Mouse (Mus musculus): Measurements from ENCODE around the gene Mgmt.

Gene Mgmt

GRCm38 (mm10) chr7:137102606-137103195 is 208.3 kb downstream of the Mgmt start:
- in situ Hi-C loops (cut with MboI, MseI) = no loop called here

DNA sequence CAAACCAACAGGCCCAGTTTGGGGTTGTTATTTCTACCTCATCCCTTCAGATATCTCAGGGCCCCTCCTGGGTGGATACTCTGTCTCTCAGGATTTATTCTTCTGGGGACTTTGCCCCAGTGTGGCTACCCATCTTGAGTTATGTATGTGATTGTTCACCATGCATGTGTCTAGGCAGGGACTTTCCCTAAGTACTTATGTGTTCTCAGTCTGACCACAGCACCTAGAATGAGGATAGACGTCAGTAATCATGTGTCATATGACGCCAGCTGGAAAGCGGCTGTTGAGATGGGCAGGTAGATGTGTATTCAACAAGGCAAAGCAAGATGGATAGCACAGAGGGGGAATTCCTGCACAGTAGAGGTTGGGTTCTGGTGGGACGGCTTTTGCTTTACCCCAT is 217.7 kb downstream of the Mgmt start:
- in situ Hi-C loops (cut with MboI, MseI) = no loop called here

DNA sequence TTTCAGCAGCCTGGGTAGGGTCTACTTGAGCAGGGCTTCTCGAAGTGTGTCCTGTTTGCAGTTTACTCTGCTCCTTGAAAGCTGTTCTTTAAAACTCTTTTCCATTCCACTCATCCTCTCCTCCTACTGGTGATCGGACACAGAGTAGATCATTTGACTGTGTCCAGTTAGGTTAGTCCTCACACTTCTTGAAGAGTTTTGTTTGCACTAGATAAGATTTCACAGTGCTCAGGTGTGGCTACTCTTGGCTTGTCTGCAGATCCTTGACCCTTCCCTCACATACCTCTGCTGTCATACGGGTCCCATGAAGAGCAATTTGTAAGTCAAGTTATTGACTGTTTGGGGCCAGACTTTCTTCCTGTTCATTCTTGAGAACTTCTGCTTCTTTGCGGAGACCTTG is 221.8 kb downstream of the Mgmt start:
- in situ Hi-C loops (cut with MboI, MseI) = no loop called here

DNA sequence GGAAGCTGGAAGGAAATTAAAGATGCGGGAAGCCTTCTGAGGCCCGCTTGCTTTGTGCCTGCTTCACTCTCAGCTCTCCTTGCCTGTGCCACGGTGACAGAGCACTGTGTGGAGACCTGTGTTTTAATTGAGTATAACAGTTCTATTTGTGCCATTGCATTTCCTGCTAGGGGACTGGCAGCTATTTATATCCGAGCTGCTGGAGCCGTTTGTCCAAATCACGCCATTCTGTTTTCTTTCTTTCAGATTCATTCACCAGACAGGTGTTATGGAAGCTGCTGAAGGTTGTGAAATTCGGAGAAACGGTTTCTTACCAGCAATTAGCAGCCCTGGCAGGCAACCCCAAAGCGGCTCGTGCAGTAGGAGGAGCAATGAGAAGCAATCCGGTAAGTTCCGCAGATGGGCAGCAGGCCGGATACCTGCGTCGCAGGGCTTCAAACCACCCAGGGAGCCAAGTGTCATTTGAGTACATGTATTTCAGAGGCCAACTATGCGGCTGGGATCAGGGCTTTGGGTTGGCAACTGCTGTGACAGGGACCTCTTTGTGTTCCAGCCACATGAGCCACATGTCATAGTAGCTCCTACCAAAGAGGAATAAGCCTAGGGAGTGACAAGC is 226.9 kb downstream of the Mgmt start:
- in situ Hi-C loops (cut with MboI, MseI) = no loop called here

DNA sequence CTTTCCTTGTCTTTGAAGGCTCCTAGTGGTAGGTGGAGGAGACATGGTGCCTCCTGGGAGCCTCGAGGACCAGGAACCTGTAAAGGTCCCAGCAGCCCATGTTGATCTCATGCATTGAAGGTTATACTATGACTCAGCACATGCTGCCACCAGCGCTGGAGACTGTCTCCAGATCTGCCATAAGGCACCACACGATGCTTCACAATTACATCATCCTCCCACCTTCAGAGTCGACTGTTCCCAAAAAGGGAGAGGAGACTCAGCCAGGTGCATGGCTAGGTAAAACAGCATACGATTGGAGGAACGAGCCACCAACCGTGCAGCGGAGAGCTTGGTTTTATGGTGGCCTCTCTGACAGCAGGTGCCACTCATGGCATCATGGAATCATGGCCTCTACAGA is 234.3 kb downstream of the Mgmt start:
- in situ Hi-C loops (cut with MboI, MseI) = no loop called here

DNA sequence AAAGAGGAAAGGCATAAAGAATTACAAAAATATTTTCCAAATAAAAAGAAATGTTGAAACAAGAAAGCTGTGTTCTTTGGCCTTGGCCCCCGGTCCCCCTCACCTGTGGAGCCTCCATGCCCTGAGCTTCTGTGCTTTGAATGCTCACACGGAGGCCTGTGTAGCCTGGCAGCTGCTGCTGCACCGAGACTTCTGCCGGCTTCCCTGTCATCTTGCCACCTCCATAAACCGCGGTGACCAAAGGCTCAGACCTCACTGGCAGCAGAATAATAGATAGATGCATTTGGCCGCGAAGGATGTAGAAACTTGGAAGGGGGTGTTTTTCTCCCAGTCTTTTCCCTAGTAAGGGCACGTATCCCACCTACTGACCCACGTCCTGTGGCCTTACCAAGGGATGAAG is 235.8 kb downstream of the Mgmt start:
- in situ Hi-C loops (cut with MboI, MseI) = no loop called here

- in situ Hi-C loops (cut with MboI, MseI) = no loop called here
Measured at GRCm38 (mm10) chr7:137131957-137132356, 237.5 kb downstream of the Mgmt start.

DNA sequence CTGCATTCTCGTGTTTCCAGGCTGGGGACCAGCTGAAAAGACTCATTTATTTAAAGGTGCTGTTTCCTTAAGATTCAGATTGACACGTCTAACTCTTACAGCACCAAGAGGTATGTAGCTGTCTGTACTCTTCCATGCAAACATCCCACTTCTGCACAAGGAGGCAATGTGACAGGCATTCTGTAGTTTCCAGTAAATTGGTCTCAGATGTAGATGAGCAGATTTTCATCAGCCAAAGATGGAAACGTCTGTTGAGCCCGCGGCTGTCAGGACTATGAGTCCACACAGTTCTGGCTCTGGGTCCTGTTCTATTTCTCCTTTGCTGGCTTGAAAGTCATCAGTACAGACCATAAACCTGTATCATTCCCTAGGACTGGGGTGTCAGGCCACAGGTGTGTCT is 243.7 kb downstream of the Mgmt start:
- in situ Hi-C loops (cut with MboI, MseI) = no loop called here

DNA sequence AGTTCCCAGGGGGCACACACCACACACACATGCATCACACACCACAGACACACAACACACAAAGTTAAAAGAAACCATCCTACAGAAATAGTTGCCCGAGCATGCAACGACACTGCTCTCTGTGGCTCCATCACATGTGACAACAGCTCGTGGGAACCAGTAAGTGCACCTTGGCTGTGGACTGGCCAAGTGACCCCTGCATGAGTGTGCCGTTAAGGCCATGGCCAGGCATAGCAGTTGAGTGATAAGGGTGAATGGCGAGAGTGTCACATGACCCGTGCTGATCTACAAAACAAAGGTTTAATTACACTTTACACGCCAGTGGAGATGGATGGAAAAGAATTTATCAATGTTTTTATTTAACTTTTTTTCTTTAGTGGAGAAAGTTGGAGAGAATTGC is 245.9 kb downstream of the Mgmt start:
- in situ Hi-C loops (cut with MboI, MseI) = loop anchor here in 1 of 2 experiments (10.0 kb wide), 1 partner anchor 276 kb away; no protein-coding TSS in a partner anchor

DNA sequence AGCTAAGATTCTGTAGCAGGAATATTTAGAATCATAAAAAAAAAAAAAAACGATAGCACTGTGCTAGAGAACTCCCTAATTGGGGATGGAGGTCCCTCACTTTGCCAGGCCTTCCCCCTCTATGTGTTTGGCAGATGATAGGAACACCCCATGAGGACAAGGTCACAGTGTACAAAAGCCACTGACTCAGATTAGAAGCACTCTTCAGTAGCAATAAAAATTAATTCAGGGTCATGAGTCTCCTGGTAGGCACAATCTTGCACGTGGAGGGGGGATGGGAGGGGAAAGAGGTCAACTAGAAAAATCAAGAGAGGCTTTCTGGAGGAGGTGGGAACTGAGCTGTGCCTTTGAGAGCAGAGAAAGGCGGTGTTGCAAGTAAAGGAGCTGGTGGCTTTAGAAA is 247.0 kb downstream of the Mgmt start:
- in situ Hi-C loops (cut with MboI, MseI) = loop anchor here in 1 of 2 experiments (10.0 kb wide), 1 partner anchor 277 kb away; no protein-coding TSS in a partner anchor

DNA sequence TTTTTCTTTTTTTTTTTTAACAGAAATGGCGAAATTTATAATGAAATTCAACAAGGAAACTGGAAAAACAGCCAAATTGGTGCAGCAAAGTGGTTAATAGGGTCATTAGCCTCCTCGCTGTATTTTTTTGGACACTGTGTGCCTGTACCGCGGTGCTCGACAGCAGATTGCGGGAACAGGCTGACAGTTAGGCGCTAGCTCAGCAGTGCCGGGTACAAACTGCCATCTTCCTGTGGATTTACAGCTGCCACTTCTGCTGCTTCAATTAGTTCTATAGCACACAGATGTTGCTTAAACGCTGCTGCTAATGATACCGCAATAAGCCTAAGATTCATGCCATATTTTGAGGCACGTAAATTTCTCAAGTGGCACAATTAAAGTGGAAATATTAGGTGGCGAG is 252.7 kb downstream of the Mgmt start:
- in situ Hi-C loops (cut with MboI, MseI) = loop anchor here in 1 of 2 experiments (10.0 kb wide), 1 partner anchor 282 kb away; no protein-coding TSS in a partner anchor

DNA sequence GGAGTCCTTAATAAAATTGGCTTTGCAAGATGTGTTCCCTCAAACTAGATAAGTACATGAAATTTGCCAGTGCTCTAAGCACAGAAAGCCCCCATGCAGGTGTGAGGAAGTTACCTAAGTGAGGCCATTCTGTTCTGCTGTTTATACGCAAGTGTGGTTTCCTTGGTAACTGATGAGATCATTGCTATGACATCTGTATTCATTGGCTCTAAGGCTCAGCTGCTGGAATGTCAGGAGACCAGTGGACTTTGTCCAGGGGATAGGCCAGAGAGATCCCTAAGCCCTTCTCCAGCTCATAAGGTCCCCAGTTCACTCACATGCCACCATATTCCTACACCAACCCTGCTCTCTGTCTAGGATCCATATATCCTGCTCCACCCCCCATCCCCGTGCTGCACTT is 257.4 kb downstream of the Mgmt start:
- in situ Hi-C loops (cut with MboI, MseI) = no loop called here

GRCm38 (mm10) chr7:137154623-137155022 is 260.2 kb downstream of the Mgmt start:
- in situ Hi-C loops (cut with MboI, MseI) = no loop called here

DNA sequence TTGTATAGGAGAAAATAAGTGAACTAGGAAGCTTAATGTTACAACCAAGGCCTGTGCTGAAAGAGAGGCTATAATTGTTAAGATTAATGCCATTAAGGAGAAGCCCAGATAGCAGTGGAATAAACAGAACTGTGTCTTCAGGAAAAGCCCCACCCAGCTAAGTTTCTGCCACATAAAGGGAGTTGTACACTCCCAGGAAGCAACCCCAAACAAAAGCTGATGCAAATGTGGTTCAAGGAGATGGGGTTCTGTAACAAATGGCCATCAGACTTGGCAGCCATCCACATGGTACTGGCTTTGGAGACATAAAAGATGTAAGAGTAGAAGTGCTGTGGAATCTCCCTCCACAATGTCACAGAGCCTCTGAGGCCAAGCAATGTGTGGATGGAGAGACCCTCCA is 264.7 kb downstream of the Mgmt start:
- in situ Hi-C loops (cut with MboI, MseI) = no loop called here

- in situ Hi-C loops (cut with MboI, MseI) = no loop called here
Measured at GRCm38 (mm10) chr7:137172278-137172677, 277.9 kb downstream of the Mgmt start.
